Mouse (Mus musculus) heart, embryonic 12.5 days (tissue): ENCODE measurements around the gene Zrsr1. TPM values are rescaled to one million over a fixed set of nuclear protein-coding genes. Genes with fewer than 3 reads are reported as not detected.

Experiments used
- polyA plus RNA-seq: library from polyadenylated mRNA; unstranded; fragments of >200 nt; fragmentation: Nextera tagmentation; extraction: Ambion mirVana; gene quantifications from 2 replicates; pipeline ENCODE4 v1.2.1, GENCODE M21; 2016

The Zrsr1 gene
- polyA plus RNA-seq, 1 experiment from 2014 or later: 2.3 TPM

Other genes with a start within 250 kb of the Zrsr1 start
- 3.3 and 5.3 TPM in 2 replicates for gene B3gnt2, start 111.0 kb upstream of the Zrsr1 start, polyA plus RNA-seq
- gene Gm28048, start 10.1 kb downstream of the Zrsr1 start, polyA plus RNA-seq: 8.5 and 9.4 TPM in 2 replicates
- gene Commd1, start 10.4 kb downstream of the Zrsr1 start, polyA plus RNA-seq: 295 and 316 TPM in 2 replicates
- gene Cct4, start 18.5 kb downstream of the Zrsr1 start, polyA plus RNA-seq: 240 and 247 TPM in 2 replicates
- 1.8 and 2.1 TPM in 2 replicates for gene Fam161a, start 35.5 kb downstream of the Zrsr1 start, polyA plus RNA-seq